Mouse (Mus musculus) midbrain, embryonic 10.5 days (tissue): ENCODE measurements around the gene Dnm1. TPM values are rescaled to one million over a fixed set of nuclear protein-coding genes. Genes with fewer than 3 reads are reported as not detected.
A peak's percentile ranks its signal among the peaks of the same experiment; 100 is the strongest.

Source experiments
- DNase-seq: peaks from one replicate; pipeline ENCODE4 v3.0.0-alpha.2; 2017; ENCODE audit warnings: low spot score
- H3K27ac ChIP-seq: fragments of 300-500 bp; sonication (generic); replicated peaks from 2 replicates; pipeline ENCODE4 v1.5.1; 2016; ENCODE audit warnings: mild to moderate bottlenecking
- H3K27me3 ChIP-seq: fragments of 300-500 bp; sonication (generic); 2 replicates; pipeline ENCODE4 v1.6.1; 2016; ENCODE audit warnings: low read depth, mild to moderate bottlenecking; ENCODE audit not compliant: poor library complexity, severe bottlenecking
- H3K36me3 ChIP-seq: fragments of 300-500 bp; sonication (generic); 2 replicates; pipeline ENCODE4 v1.6.1; 2016; ENCODE audit warnings: mild to moderate bottlenecking, moderate library complexity
- H3K4me1 ChIP-seq: fragments of 300-500 bp; sonication (generic); 2 replicates; pipeline ENCODE4 v1.6.1; 2016
- H3K4me3 ChIP-seq: fragments of 300-500 bp; sonication (generic); 2 replicates; pipeline ENCODE4 v1.5.1; 2016; ENCODE audit warnings: mild to moderate bottlenecking, moderate library complexity
- H3K9me3 ChIP-seq: fragments of 300-500 bp; sonication (generic); replicated peaks from 2 replicates; pipeline ENCODE4 v1.6.1; 2016; ENCODE audit warnings: mild to moderate bottlenecking
- WGBS: fragments of 180-500 bp; shearing (Covaris S2); methylation state at CpG from one replicate; pipeline ENCODE4 v1.1.7; 2016; 5-methylcytosine and 5-hydroxymethylcytosine counted together
- polyA plus RNA-seq: library from polyadenylated mRNA; unstranded; fragments of >200 nt; fragmentation: Nextera tagmentation; extraction: Ambion mirVana; gene quantifications from 2 replicates; pipeline ENCODE4 v1.2.1, GENCODE M21; 2016

Dnm1 gene
- polyA plus RNA-seq, result 9.0 and 12.2 TPM in 2 replicates

DNA sequence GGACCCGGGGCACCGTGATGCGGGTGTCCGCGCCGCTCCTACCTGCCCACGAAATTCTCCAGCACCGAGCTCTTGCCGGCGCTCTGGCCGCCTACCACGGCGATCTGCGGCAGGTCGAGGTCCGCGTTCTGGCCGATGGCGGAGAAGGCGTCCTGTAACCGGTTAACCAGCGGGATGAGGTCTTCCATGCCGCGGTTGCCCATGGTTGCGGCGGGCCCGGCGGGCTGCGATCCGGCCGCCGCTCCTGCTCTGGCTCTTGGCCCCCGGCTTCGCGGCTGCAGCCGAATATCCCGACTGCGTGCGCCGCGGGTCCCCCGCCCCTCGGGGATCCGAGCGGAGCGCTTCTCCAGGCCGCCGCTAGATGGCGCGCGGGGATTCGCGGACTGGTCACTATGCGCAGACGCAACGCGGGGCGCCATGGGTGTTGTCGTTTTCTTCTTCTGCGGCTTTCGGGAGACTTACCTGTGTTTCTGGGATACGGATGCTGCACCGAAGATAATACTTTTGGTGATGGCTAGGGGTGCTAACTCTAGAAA lies at the start of gene Dnm1:
Gene Dnm1, minus strand, starts transcription at position 332 of the 536 bp plus-strand sequence.
- Histone ChIP-seq H3K4me3 (peak within 1 kb of the TSS; percentile 67), H3K27ac (peak within 1 kb of the TSS; percentile 82), H3K36me3 (no peaks in the 10 kb centered on the region), H3K9me3 (no peaks in the 10 kb centered on the region), H3K4me1 (peaks cover 48% of the 10 kb centered on the region), H3K27me3 (peaks cover 40% of the 10 kb centered on the region)
- WGBS, result under 1% methylated on average over 63 of the region's 63 CpGs
- DNase-seq, result peak; percentile 91

DNA sequence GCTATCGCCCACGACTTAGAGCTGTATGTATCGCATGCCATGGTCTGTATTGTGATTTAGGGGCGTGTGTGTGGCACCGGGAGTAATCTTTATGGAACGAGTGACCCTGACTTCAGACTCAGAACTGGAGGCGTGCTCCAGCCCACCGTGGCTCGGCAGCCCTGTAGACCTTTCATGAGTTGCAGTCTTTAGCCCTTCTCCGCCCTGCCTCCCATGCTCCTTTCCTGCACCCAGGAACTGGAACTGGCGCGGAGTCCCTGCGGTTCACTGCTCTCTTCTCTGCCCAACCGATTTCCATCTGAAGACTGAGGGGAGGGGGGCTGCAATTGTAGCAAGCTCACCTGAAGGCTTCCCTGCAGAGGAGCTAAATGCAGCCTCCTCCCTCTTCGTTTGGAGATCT lies 43.6 kb upstream of the Dnm1 start:
- peaks cover 29% of the 10 kb centered on the region for H3K4me1 ChIP-seq
- no peak for DNase-seq
- H3K27ac ChIP-seq, result peak overlapping the region; percentile 85
- H3K4me3 ChIP-seq, result peak overlapping the region; percentile 73
- peaks cover 28% of the 10 kb centered on the region for H3K36me3 ChIP-seq
- H3K27me3 ChIP-seq, result no peaks in the 10 kb centered on the region
- under 1% methylated on average over 15 of the region's 15 CpGs for WGBS
- H3K9me3 ChIP-seq, result no peaks in the 10 kb centered on the region

DNA sequence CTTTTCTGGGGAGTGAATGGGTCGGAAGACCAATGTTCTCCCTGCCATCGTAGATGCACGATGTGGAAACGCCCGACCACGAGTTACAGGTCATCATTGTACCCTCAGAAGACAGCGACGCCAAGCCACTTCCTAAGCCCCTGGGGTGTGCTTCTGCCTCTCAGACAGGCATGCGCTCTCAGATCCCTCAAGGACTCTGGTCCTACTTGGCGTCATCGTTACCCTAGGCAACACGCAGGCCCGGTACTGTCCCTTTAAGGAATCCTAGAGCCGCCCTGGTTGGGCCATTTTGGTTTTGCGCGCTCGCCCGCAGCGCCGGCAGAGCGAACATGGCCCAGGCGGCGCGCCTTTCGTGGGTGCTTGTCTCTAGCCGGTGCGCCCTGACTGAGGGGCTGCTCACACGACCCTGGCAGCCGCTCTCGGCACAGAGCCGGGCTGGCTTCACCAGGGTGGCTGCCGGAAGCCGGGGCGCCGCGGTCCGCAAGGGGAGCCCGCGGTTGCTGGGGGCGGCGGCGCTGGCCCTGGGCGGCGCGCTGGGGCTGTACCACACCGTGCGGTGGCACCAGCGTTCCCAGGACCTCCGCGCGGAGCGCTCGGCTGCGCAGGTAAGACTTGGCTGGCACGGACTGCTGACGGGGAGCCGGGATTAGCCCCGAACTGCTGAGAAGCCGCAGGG lies 42.9 kb upstream of the Dnm1 start:
- WGBS, result under 1% methylated on average over 59 of the region's 59 CpGs
- H3K27me3 ChIP-seq, result no peaks in the 10 kb centered on the region
- H3K9me3 ChIP-seq, result no peaks in the 10 kb centered on the region
- peaks cover 29% of the 10 kb centered on the region for H3K4me1 ChIP-seq
- peak overlapping the region; percentile 73 for H3K4me3 ChIP-seq
- H3K36me3 ChIP-seq, result peaks cover 22% of the 10 kb centered on the region
- H3K27ac ChIP-seq, result peak overlapping the region; percentile 85
- peak; percentile 91 for DNase-seq

DNA sequence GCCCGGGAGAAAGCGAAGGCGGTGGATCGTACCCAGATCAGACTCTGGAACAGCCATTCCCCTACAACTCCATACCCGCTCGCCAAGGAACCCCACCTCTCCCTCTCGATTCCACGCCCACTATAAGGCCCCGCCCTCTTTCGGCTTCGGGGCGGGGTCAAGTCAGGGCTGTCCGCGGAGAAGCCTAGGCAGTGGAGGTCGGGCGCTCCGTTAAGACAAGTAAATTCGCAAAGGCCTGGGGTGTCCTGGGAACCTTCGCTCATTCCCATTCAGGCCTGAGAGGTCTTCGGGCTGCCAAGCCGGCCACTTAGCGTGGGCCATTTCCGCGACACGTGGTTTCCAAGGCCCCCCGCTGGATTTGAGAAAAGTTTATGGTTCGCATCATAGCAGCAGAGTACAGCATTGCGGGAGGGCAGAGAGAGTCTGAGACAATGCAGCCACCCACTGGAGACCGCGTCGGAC lies 42.4 kb upstream of the Dnm1 start, which contains the start of gene Ptges2:
Gene Ptges2, plus strand, starts transcription at position 413 of the 462 bp plus-strand sequence.
- peak within 1 kb of the TSS; percentile 73 for H3K4me3 ChIP-seq
- H3K4me1 ChIP-seq, result peaks cover 29% of the 10 kb centered on the region
- no peaks in the 10 kb centered on the region for H3K27me3 ChIP-seq
- H3K27ac ChIP-seq, result peak within 1 kb of the TSS; percentile 85
- peaks cover 16% of the 10 kb centered on the region for H3K36me3 ChIP-seq
- under 1% methylated on average over 31 of the region's 31 CpGs for WGBS
- H3K9me3 ChIP-seq, result no peaks in the 10 kb centered on the region
- DNase-seq, result peak; percentile 91

DNA sequence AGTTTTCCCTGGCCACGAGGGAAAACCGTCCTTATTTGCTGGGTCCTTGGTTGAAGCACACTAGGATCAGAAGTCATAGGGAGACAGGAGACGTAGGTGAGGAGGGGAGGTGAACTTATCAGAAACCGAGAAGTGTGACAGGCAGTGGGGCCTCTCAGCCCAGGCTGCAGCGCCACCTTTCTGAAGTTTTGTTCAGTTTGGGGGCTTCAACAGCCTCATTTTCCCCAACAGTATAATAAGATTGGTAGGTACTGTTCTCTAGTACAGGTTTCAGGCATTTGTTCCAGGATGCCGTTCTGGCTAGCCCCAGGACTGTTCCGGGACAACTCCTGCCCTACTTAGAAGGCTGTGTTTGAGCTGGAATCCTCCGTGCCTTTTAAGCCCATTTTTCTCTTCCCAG lies 41.8 kb upstream of the Dnm1 start:
- Histone ChIP-seq H3K27me3 (no peaks in the 10 kb centered on the region), H3K4me3 (peak overlapping the region; percentile 73), H3K4me1 (peaks cover 29% of the 10 kb centered on the region), H3K27ac (peak overlapping the region; percentile 85), H3K9me3 (no peaks in the 10 kb centered on the region), H3K36me3 (peaks cover 11% of the 10 kb centered on the region)
- 7% methylated on average over 8 of the region's 8 CpGs for WGBS
- DNase-seq, result no peak

DNA sequence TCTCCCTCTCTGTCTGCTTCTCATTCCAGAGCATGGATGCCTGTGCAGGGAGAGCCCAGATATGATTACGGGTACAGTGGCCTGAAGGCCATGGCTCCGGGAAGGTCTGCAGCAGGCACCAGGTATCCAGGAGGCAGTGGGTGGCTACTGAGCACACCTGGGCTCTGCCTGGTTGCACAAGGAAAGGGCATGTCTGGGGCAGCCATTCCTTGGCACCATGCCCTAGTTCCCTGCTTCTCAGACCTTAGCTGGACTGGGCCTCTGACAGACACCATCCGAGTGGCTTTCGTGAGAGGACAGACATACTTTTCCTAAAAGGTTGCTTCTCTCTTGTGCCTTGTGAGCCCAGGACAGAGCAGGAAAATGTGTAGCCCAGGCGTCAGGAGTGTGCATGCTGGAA lies 38.9 kb upstream of the Dnm1 start:
- peaks cover 21% of the 10 kb centered on the region for H3K4me1 ChIP-seq
- 88% methylated on average over 5 of the region's 5 CpGs for WGBS
- H3K27ac ChIP-seq, result no peak overlapping the region
- H3K36me3 ChIP-seq, result no peaks in the 10 kb centered on the region
- H3K9me3 ChIP-seq, result no peaks in the 10 kb centered on the region
- H3K4me3 ChIP-seq, result no peak overlapping the region
- peaks cover 6% of the 10 kb centered on the region; the same call in 1 of the 2 replicates for H3K27me3 ChIP-seq
- DNase-seq, result no peak

DNA sequence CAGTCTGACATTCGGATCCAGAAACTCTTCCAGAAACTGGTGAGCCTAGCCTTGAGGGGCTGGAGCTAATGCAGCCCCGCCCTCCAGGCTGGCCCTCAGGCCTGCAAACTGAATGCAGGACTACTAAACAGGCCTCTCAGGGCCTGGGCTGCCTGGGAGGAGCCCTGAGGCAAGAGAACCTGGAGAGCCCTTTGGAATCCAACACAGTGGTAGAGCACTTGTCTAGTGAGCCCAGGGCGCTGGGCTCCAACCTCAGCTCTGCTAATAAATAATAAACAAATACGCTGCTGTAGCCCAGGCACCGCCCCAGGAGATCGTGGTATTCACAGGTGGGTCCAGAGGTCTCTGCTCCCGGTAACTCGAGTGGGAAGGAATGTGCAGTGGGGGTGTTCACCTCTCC lies 37.7 kb upstream of the Dnm1 start:
- Histone ChIP-seq H3K27ac (no peak overlapping the region), H3K36me3 (no peaks in the 10 kb centered on the region), H3K4me1 (peaks cover 10% of the 10 kb centered on the region), H3K4me3 (no peak overlapping the region), H3K27me3 (peaks cover 6% of the 10 kb centered on the region; the same call in 1 of the 2 replicates), H3K9me3 (no peaks in the 10 kb centered on the region)
- DNase-seq, result no peak
- WGBS, result 76% methylated on average over 8 of the region's 8 CpGs

DNA sequence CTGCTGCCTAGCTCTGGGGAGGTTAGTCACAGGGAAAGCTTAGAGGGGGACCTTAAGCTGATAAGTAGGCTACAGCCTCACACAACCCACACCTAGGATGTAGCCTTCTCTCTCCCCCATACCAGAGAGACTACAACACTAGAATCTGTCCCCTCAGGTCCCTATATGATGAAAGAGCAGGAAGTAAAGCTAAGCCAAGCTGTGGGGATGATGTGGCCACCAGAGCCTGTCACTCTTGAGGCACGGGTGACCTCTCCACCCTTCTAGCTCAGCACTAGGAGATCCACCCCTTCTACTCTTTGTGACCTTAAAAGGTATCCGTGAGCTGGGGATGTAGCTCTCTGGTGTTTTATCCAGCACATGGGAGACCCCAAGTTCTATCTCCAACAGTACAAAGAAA lies 36.0 kb upstream of the Dnm1 start:
- 83% methylated on average over 2 of the region's 2 CpGs for WGBS
- DNase-seq, result no peak
- no peaks in the 10 kb centered on the region for H3K36me3 ChIP-seq
- no peaks in the 10 kb centered on the region for H3K4me1 ChIP-seq
- H3K27ac ChIP-seq, result no peak overlapping the region
- no peak overlapping the region for H3K4me3 ChIP-seq
- peaks cover 17% of the 10 kb centered on the region for H3K27me3 ChIP-seq
- no peaks in the 10 kb centered on the region for H3K9me3 ChIP-seq

DNA sequence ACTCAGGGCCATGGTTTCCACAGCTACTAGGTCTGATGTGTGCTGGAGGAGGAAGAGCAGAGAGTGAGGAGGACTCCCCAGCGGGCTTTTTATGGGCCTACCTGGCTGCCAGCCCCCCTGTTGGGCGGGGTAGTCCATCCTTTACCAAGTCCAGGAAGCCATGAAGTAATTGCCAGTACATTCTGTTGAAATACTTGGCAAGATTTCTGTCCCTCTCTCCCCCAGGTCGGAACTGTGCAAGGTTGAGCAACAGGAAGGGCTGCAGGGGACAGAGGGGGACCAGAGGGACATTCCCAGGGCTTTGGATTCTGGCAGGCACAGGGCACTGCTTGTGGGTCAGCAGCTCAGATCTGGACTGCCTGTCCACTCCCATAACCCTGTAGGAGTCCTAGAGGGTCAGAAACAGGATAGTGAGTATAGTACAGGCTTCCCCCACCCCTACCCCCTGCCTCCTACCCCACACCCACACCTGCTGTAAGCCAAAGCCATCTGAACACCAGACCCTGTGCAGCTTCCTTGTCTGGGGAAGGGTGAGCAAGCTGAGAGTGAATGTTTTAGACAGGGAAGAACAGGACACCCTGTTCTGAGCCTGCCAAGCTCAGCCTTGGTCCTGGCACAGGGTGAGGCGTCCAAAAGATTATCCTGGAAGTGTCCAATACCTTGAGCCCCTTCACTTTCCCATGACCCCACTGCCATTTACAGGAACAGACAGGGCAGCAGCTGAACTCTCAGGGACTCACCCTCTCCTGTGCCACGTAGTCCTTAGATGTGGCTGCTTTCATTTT lies 34.8 kb upstream of the Dnm1 start, which contains the start of gene Lcn2:
Gene Lcn2, minus strand, starts transcription at position 547 of the 785 bp plus-strand sequence.
- Histone ChIP-seq H3K27me3 (peaks cover 29% of the 10 kb centered on the region), H3K9me3 (no peaks in the 10 kb centered on the region), H3K4me1 (no peaks in the 10 kb centered on the region), H3K4me3 (no peak within 1 kb of the TSS), H3K36me3 (no peaks in the 10 kb centered on the region), H3K27ac (no peak within 1 kb of the TSS)
- no peak for DNase-seq
- 78% methylated on average over 5 of the region's 5 CpGs for WGBS

DNA sequence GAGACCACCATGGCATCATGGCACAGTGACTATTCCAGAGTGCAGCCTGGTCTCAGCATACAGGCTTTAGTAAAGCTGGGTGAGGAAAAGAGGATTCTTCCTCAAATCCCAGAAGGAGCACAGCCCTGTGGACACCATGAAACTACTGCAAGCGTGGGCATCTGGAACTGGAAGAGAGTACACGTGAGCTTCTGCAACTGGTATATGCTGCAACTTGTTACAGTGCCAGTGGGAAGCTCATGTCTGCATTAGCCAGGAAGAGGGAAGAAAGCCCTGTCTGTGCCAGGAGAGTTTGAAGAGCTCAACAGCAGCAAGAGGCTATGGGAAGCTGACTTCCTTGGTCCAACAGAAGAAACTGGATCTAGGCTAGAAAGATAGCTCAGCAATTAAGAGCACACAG lies 29.6 kb upstream of the Dnm1 start:
- no peak for DNase-seq
- Histone ChIP-seq H3K36me3 (peaks cover 25% of the 10 kb centered on the region), H3K9me3 (no peaks in the 10 kb centered on the region), H3K27me3 (peaks cover 58% of the 10 kb centered on the region), H3K4me3 (no peak overlapping the region), H3K4me1 (peaks cover 14% of the 10 kb centered on the region), H3K27ac (no peak overlapping the region)
- WGBS, result 85% methylated on average over 2 of the region's 2 CpGs

DNA sequence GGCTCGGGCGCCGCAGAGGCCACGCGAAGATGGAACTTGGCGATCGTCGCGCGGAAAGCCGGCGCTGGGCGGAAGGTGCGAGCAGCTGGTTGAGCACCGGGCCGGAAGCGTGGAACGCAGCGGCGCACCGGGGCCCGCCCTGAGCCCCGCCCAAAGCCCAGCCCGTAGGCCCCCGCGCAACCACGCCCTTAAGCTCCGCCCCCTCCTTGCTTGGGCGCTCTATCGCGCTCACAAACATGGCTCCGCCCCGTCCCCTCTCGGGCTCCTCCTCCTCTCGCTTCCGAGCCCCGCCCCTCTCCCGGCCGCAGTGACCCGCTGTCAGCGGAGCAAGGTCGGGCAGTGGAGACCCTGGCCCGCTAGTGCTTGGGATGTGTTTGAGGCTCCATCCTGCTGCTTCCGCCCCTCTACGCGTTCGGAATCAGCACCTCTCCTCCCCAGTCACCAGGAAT lies 28.7 kb upstream of the Dnm1 start, which contains the start of gene 1110008P14Rik:
Gene 1110008P14Rik, minus strand, starts transcription at position 164 of the 449 bp plus-strand sequence.
- Histone ChIP-seq H3K4me3 (peak within 1 kb of the TSS; percentile 71), H3K9me3 (no peaks in the 10 kb centered on the region), H3K27ac (peak within 1 kb of the TSS; percentile 61), H3K27me3 (peaks cover 56% of the 10 kb centered on the region), H3K36me3 (peaks cover 34% of the 10 kb centered on the region), H3K4me1 (peaks cover 14% of the 10 kb centered on the region)
- WGBS, result under 1% methylated on average over 46 of the region's 47 CpGs
- peak; percentile 93 for DNase-seq

DNA sequence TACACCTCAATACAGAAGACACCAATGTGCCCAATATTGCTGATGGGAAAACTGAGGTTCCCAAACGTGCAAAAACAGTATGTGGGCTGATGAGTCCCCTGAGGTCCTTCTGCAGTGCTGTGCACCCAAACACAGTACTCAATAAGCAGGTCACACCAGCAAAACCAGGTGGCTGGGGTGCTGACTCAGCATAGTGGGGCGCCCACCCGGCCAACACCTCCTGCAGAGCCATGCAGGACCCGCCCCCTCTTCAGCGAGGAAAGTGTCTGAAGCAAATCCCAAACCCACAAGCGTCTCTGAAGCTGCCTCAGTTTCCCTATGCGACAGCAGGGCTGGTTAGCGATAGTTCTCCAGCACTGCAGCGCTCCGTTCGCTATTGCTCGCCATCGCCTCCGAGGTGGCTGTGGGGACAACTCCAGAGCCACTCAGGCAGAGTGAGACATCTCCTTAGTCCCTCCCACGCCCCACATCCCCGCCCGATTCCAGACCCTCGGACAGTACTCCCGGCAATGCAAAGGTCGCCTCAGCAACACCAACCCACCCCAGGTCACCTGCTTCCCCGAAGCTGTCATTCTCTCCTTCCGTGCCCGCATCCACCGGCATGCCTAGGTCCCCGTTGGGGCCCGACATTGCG lies 28.1 kb upstream of the Dnm1 start:
- peaks cover 39% of the 10 kb centered on the region for H3K36me3 ChIP-seq
- DNase-seq, result no peak
- no peaks in the 10 kb centered on the region for H3K9me3 ChIP-seq
- 1% methylated on average over 27 of the region's 27 CpGs for WGBS
- H3K27me3 ChIP-seq, result peaks cover 56% of the 10 kb centered on the region
- H3K4me1 ChIP-seq, result peaks cover 14% of the 10 kb centered on the region
- H3K27ac ChIP-seq, result peak overlapping the region; percentile 61
- peak overlapping the region; percentile 71 for H3K4me3 ChIP-seq
